Mouse (Mus musculus) kidney, adult 2 months (tissue): ENCODE results near the gene Adgrl2. TPM values are rescaled to one million over a fixed set of nuclear protein-coding genes. Genes with fewer than 3 reads are reported as not detected.
A peak's percentile ranks its signal among the peaks of the same experiment; 100 is the strongest.

ENCODE experiments used
- DNase-seq: peaks from one replicate; pipeline ENCODE4 v3.0.0; 2021
- H3K27ac ChIP-seq: fragments of 200-500 bp; 2 replicates; pipeline ENCODE4 v1.5.1; 2012; ENCODE audit warnings: low read depth, low read length, control low read depth, inconsistent platforms; ENCODE audit not compliant: insufficient read depth
- H3K27me3 ChIP-seq: fragments of 200-500 bp; replicated peaks from 2 replicates; pipeline ENCODE4 v1.6.1; 2012; ENCODE audit warnings: mild to moderate bottlenecking, moderate library complexity, low read length, inconsistent platforms; ENCODE audit not compliant: control insufficient read depth, insufficient read depth
- H3K36me3 ChIP-seq: fragments of 200-500 bp; 2 replicates; pipeline ENCODE4 v1.6.1; 2012; ENCODE audit warnings: mild to moderate bottlenecking, moderate library complexity, low read length, inconsistent platforms; ENCODE audit not compliant: control insufficient read depth, insufficient read depth
- H3K4me1 ChIP-seq: fragments of 200-500 bp; 2 replicates; pipeline ENCODE4 v1.6.1; 2011; ENCODE audit warnings: low read length; ENCODE audit not compliant: control insufficient read depth, insufficient read depth
- H3K4me3 ChIP-seq: fragments of 200-500 bp; 2 replicates; pipeline ENCODE4 v1.5.1; 2011; ENCODE audit warnings: mild to moderate bottlenecking, low read depth, low read length, control low read depth; ENCODE audit not compliant: insufficient read depth
- CTCF ChIP-seq: fragments of 200-500 bp; conservative IDR thresholded peaks from 2 replicates; pipeline ENCODE4 v1.5.1; 2011; ENCODE audit warnings: low read depth, mild to moderate bottlenecking, control low read depth, low read length, moderate library complexity, mixed read lengths; ENCODE audit not compliant: insufficient read depth, insufficient read length
- POLR2A ChIP-seq: fragments of 200-500 bp; IDR thresholded peaks from one replicate; pipeline ENCODE4 v1.6.1; 2011; ENCODE audit warnings: low read depth, low read length, control low read depth
- WGBS: fragments of 180-500 bp; shearing (Covaris S2); methylation state at CpG from one replicate; pipeline ENCODE4 v1.1.7; 2018; 5-methylcytosine and 5-hydroxymethylcytosine counted together
- polyA plus RNA-seq: library from polyadenylated mRNA; depleted of rRNA; stranded (reverse); fragments of >200 nt; gene quantifications from 2 replicates; pipeline ENCODE4 v1.2.3, GENCODE M21; 2012

The Adgrl2 gene
- polyA plus RNA-seq, 1 experiment: 22.4 TPM

DNA sequence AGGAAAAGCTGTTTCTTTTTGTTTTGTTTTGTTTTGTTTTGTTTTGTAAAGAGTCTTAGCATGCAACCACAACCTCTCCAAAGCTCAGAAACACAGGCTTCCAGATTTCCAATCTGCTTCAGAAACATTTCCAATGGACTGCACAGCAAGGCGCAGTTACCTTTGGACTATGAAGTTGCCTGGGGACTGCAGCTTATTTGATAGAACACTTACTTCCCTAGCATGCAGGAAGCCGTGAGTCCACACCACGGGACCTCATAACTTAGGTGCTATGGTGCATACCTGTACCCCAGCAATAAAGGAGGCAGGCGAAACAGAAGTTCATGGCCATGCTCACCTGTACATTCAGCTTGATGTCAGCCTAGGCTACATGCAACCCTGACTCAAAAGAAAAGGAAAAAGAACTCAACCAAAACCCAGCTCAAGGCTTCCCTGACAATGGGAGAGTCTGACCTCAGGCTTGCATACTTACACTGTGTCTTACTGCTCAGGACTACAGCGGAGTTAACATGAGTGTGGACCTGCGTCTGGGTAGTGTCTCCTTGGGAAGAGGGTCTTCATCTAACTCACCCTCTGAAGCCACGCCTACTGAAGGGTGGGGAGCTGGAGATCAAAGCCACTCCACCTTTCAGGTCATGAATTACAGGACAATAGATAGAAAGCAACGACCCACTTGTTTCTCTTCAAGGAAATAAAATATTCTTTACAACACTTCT, 91.7 kb downstream of the Adgrl2 start:
- WGBS: 49% methylated on average over 8 of the region's 8 CpGs
- DNase-seq: peak; percentile 24
- Histone ChIP-seq H3K4me3 (no peak overlapping the region), H3K27me3 (no peaks in the 10 kb centered on the region), H3K36me3 (no peaks in the 10 kb centered on the region), H3K27ac (peak overlapping the region; percentile 8; the same call in 1 of the 2 replicates), H3K4me1 (peaks cover 23% of the 10 kb centered on the region)
- TF ChIP-seq POLR2A (no peak), CTCF (no peak)

DNA sequence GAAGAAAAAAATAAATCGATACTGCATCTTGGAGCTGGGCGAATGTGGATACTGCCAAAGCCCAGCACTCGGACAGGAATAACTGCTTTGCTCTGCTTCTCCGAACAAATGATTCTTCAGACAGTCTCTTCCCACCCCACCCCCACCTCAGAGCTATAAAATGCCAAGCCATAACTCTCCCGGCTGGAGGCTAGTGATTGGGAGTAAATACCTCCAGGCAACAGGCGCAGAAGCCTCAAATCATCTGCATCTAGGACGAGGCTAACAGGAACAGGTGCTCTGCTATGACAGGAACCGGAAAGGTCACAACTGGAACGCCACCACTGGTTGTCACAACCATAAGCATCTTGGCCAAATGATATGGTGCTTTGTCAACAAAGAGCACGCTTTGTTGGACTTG, 94.1 kb downstream of the Adgrl2 start:
- no peak for DNase-seq
- WGBS: 69% methylated on average over 10 of the region's 10 CpGs
- TF ChIP-seq CTCF (no peak), POLR2A (no peak)
- H3K36me3 ChIP-seq: no peaks in the 10 kb centered on the region
- H3K4me1 ChIP-seq: peaks cover 23% of the 10 kb centered on the region
- no peak overlapping the region for H3K4me3 ChIP-seq
- H3K27me3 ChIP-seq: no peaks in the 10 kb centered on the region
- H3K27ac ChIP-seq: no peak overlapping the region

DNA sequence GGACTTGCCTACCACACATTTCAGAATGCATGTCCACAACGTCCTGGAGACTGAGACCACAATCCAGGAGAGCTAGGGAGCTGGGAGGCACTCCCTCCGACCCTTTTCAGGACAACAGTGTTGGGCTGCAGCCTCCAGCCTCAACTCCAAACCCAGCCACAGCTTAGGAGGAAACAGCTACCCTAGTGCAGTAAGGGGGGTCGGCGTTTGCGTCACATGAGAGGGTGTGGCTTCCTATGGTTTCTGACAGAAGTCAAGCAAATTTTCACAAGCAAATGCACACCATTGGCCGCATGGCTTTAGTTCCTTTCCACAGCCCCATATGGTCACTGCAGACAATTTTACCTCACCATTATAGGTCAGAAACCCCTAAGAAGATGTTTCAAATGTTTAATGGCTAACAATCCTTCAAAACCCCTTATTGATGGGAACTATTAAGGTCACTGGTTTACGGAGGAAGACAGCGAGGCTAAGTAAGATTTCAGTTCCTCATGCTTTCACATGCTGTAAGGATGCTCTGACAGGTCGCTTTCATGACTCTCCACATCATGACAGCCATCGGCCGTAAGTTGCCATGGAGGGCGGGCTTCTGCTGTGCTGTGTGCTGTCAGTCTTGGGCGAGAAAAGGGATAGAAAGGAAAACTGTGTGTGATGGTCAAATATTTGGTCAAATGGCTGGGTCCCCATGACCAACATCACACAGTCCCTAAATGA, 94.8 kb downstream of the Adgrl2 start:
- Histone ChIP-seq H3K27me3 (no peaks in the 10 kb centered on the region), H3K36me3 (no peaks in the 10 kb centered on the region), H3K27ac (no peak overlapping the region), H3K4me1 (peaks cover 23% of the 10 kb centered on the region), H3K4me3 (no peak overlapping the region)
- DNase-seq: no peak
- WGBS: 83% methylated on average over 13 of the region's 13 CpGs
- TF ChIP-seq POLR2A (no peak), CTCF (no peak)

DNA sequence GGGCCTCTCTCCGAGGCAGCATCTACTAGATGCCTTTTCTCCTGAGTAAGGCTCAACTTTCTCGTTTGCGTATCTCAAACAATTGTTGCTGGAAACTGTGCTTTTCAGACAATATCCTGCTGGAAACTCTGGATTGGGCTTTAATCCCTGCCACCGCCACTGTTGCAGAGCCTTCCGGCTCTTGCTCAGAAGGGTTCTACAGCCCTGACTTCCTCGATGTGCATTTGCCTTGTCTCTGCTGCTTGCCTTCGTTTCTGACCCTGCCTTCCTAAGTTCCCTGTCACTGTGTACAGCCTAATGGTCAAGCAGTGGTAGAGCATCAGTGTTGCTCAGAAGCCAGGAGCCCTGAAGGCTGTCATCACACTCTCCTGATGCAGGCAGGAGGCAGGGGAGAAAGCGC, 95.5 kb downstream of the Adgrl2 start:
- H3K4me3 ChIP-seq: no peak overlapping the region
- no peak overlapping the region for H3K27ac ChIP-seq
- no peaks in the 10 kb centered on the region for H3K36me3 ChIP-seq
- H3K27me3 ChIP-seq: no peaks in the 10 kb centered on the region
- peaks cover 21% of the 10 kb centered on the region for H3K4me1 ChIP-seq
- DNase-seq: no peak
- TF ChIP-seq CTCF (0 out of 2 replicates have a peak, but pooled peaks have one; percentile 2), POLR2A (no peak)
- 69% methylated on average over 8 of the region's 8 CpGs for WGBS

DNA sequence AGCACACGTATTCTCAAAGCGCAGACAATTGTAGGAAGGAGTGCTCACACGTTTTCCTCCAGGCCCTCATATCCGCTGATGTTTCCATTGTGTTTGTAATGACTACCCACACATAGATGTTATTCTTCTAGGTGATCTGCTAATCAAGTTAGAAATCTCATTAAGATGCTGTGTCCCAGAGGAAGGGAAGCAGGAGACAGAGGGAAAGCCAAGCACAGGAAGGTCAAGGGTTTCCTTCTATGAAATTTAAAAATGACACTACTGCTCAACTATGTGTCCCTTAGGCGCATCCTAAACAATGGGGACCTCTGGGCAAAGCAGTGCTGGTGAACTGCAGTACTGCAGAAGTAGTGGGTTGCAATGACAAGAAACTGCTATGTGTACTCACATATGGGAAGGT, 102.5 kb downstream of the Adgrl2 start:
- peak; percentile 30 for DNase-seq
- H3K4me1 ChIP-seq: peaks cover 7% of the 10 kb centered on the region; the same call in 1 of the 2 replicates
- H3K4me3 ChIP-seq: no peak overlapping the region
- no peaks in the 10 kb centered on the region for H3K36me3 ChIP-seq
- TF ChIP-seq POLR2A (no peak), CTCF (no peak)
- WGBS: 77% methylated on average over 5 of the region's 5 CpGs
- H3K27me3 ChIP-seq: no peaks in the 10 kb centered on the region
- H3K27ac ChIP-seq: no peak overlapping the region

DNA sequence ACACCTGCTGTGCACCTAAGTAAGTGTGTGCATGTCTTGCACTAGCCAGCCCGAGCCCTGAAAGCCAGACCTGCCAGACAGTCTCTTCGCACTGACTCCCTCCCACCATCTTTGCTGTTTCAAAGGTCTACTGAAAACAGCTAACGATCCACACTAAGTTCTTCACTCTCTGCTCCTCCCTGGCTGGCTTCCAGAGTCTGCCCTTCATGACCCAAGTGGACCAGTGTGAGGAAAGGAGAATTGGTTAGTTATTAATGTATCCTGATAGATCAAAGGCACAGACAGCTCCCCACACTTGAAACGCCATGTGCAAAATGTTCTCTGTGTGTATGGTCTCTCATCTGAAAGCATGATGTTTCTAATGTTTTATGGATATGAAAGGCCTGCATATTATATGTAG, 103.4 kb downstream of the Adgrl2 start:
- peak; percentile 94 for DNase-seq
- TF ChIP-seq POLR2A (no peak), CTCF (no peak)
- H3K4me3 ChIP-seq: no peak overlapping the region
- H3K36me3 ChIP-seq: no peaks in the 10 kb centered on the region
- no peaks in the 10 kb centered on the region for H3K27me3 ChIP-seq
- no peak overlapping the region for H3K27ac ChIP-seq
- H3K4me1 ChIP-seq: peaks cover 7% of the 10 kb centered on the region; the same call in 1 of the 2 replicates
- WGBS: 50% methylated on average over 4 of the region's 4 CpGs

DNA sequence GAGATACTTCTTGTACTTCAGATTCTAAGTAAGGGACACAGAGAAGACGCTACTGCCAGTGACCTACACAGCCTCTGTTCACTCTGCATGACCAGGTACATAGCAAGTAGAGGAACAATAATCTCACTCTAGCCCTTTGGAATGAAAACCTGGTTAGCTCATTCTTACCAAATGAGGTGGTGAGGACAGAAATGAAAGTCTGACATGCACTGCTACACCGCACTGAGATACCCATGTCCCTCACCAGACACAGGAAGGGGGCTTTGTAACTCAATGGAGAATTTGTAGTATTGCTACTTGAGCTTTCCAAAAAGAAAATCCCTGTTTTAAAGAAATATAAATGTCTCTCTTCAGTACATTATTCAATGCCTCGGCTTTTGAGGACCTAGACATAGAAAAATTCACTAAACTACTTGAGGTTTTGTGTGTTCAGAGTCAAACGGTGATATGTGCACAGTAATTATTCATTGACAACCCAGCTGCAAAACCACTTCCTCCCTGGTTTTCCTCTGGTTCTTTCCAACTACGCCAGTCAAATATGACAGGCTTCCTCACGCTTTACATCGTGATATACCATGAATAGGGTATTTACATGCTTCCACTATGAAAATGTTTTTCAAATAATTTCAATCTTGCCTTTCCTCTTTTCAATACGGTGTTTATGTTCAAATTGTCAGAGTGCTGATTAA, 104.2 kb downstream of the Adgrl2 start:
- no peak for TF ChIP-seq CTCF
- TF ChIP-seq POLR2A: no peak
- 68% methylated on average over 8 of the region's 8 CpGs for WGBS
- no peak overlapping the region for H3K4me3 ChIP-seq

More for the DNA sequence above, 104.2 kb downstream of the Adgrl2 start:
- peaks cover 7% of the 10 kb centered on the region; the same call in 1 of the 2 replicates for H3K4me1 ChIP-seq
- no peaks in the 10 kb centered on the region for H3K27me3 ChIP-seq
- no peaks in the 10 kb centered on the region for H3K36me3 ChIP-seq
- DNase-seq: no peak
- no peak overlapping the region for H3K27ac ChIP-seq
